In genomic region chr5:53546979-53547472, GRCm38 (mm10) we compare ENCODE assay signal across 10 mouse cellular contexts.
A peak's percentile ranks its signal among the peaks of the same experiment; 100 is the strongest.
DNase-seq lines count a peak whose midpoint lies in the region; ATAC-seq and TF ChIP-seq lines count a peak whose summit lies in the region.
"Had no signal": no experiment of that assay in that cellular context is flagged by ENCODE, and none has a peak within 500 bp of the region (broad histone marks: within the 10 kb centered on the region; RNA-seq: fewer than 3 reads in every experiment).

No protein-coding gene starts in this region.

- no peaks in the 10 kb centered on the region for H3K36me3 ChIP-seq in kidney, adult 2 months (ENCODE audit: control insufficient read depth, insufficient read depth, low read length)
- H3K36me3 ChIP-seq in E14TG2a.4 (ENCODE audit: insufficient read depth, low read length), result peaks cover 9% of the 10 kb centered on the region
- no peaks in the 10 kb centered on the region for H3K36me3 ChIP-seq in lung, postnatal 0 days (ENCODE audit: insufficient read depth, low read length)
- no peaks in the 10 kb centered on the region for H3K36me3 ChIP-seq in hindbrain, embryonic 16.5 days (ENCODE audit: control insufficient read depth, insufficient read depth, low read length)
- no peaks in the 10 kb centered on the region for H3K36me3 ChIP-seq in forebrain, embryonic 15.5 days

- TF ChIP-seq EP300 in lung, postnatal 0 days (IDR thresholded peaks at IDR 0.05), result no peak

- DNase-seq in kidney, adult 2 months, result peak; percentile 29
- no peak for DNase-seq in kidney, adult 8-10 months
- DNase-seq in lung, postnatal 0 days (ENCODE audit: low spot score), result peak; percentile 25
- DNase-seq: cerebellum, adult 11-12 months had no signal

- no peak overlapping the region for H3K4me3 ChIP-seq in kidney, adult 2 months (ENCODE audit: insufficient read depth, low read depth, low read length)
- H3K4me3 ChIP-seq in E14TG2a.4 (replicated peaks; ENCODE audit: low read length), result peak overlapping the region; percentile 45
- peak overlapping the region; percentile 14 for H3K4me3 ChIP-seq in bone marrow macrophage, adult 2 months (ENCODE audit: insufficient read depth, low read length)
- no peak overlapping the region for H3K4me3 ChIP-seq in lung, postnatal 0 days (ENCODE audit: low read depth, low read length)
- H3K4me3 ChIP-seq in hindbrain, embryonic 16.5 days (ENCODE audit: low read length), result no peak overlapping the region
- no peak overlapping the region for H3K4me3 ChIP-seq in forebrain, embryonic 15.5 days

- H3K9ac ChIP-seq in lung, postnatal 0 days (replicated peaks; ENCODE audit: low read depth), result no peak overlapping the region
- H3K9ac ChIP-seq in hindbrain, embryonic 16.5 days (ENCODE audit: low read depth, low read length), result no peak overlapping the region
- no peak overlapping the region for H3K9ac ChIP-seq in forebrain, embryonic 15.5 days (replicated peaks)

- 52% methylated on average over 9 of the region's 9 CpGs for WGBS in kidney, adult 2 months
- WGBS in lung, postnatal 0 days, result 19% methylated on average over 9 of the region's 9 CpGs
- WGBS in hindbrain, embryonic 16.5 days, result 70% methylated on average over 9 of the region's 9 CpGs
- WGBS in forebrain, embryonic 15.5 days, result 49% methylated on average over 9 of the region's 9 CpGs

- H3K4me2 ChIP-seq in lung, postnatal 0 days (replicated peaks; ENCODE audit: low read depth, low read length), result no peak overlapping the region; the same call in 1 of the 2 replicates
- no peak overlapping the region for H3K4me2 ChIP-seq in hindbrain, embryonic 16.5 days (ENCODE audit: low read length)
- H3K4me2 ChIP-seq in forebrain, embryonic 15.5 days (replicated peaks), result no peak overlapping the region
- H3K4me2 ChIP-seq: liver, embryonic 11.5 days had no signal

- H3K27me3 ChIP-seq in kidney, adult 2 months (replicated peaks; ENCODE audit: control insufficient read depth, insufficient read depth, low read length), result no peaks in the 10 kb centered on the region
- no peaks in the 10 kb centered on the region for H3K27me3 ChIP-seq in E14TG2a.4 (ENCODE audit: insufficient read depth, low read length)
- H3K27me3 ChIP-seq in lung, postnatal 0 days (replicated peaks; ENCODE audit: insufficient read depth, low read length), result no peaks in the 10 kb centered on the region
- no peaks in the 10 kb centered on the region for H3K27me3 ChIP-seq in hindbrain, embryonic 16.5 days (replicated peaks; ENCODE audit: control insufficient read depth, insufficient read depth, low read length)
- H3K27me3 ChIP-seq in forebrain, embryonic 15.5 days, result no peaks in the 10 kb centered on the region

- H3K9me3 ChIP-seq in E14TG2a.4 (ENCODE audit: low read length), result peaks cover 16% of the 10 kb centered on the region
- no peaks in the 10 kb centered on the region for H3K9me3 ChIP-seq in lung, postnatal 0 days (ENCODE audit: low read length)
- H3K9me3 ChIP-seq in hindbrain, embryonic 16.5 days (ENCODE audit: control insufficient read depth, low read length), result no peaks in the 10 kb centered on the region
- H3K9me3 ChIP-seq in forebrain, embryonic 15.5 days, result no peaks in the 10 kb centered on the region

- peak; percentile 21; the same call in 1 of the 2 replicates for ATAC-seq in lung, postnatal 0 days
- ATAC-seq in hindbrain, embryonic 16.5 days, result no peak
- no peak for ATAC-seq in inflammation-experienced regulatory T-cells, adult 6 months
- ATAC-seq in forebrain, embryonic 15.5 days (replicated peaks), result no peak

- H3K4me1 ChIP-seq in kidney, adult 2 months (ENCODE audit: control insufficient read depth, insufficient read depth, low read length), result no peaks in the 10 kb centered on the region
- peaks cover 84% of the 10 kb centered on the region for H3K4me1 ChIP-seq in E14TG2a.4 (replicated peaks; ENCODE audit: low read depth, low read length)
- H3K4me1 ChIP-seq in bone marrow macrophage, adult 2 months (ENCODE audit: control insufficient read depth, insufficient read depth, low read length), result peaks cover 62% of the 10 kb centered on the region
- no peaks in the 10 kb centered on the region for H3K4me1 ChIP-seq in lung, postnatal 0 days (ENCODE audit: insufficient read depth, low read depth, low read length)
- no peaks in the 10 kb centered on the region for H3K4me1 ChIP-seq in hindbrain, embryonic 16.5 days (ENCODE audit: control insufficient read depth, insufficient read depth, low read depth, low read length)
- no peaks in the 10 kb centered on the region for H3K4me1 ChIP-seq in forebrain, embryonic 15.5 days

- H3K27ac ChIP-seq in kidney, adult 2 months (ENCODE audit: insufficient read depth, low read depth, low read length), result no peak overlapping the region
- peak overlapping the region; percentile 87 for H3K27ac ChIP-seq in bone marrow macrophage, adult 2 months (ENCODE audit: insufficient read depth, low read depth, low read length)
- H3K27ac ChIP-seq in lung, postnatal 0 days (ENCODE audit: low read length), result no peak overlapping the region
- no peak overlapping the region for H3K27ac ChIP-seq in hindbrain, embryonic 16.5 days (ENCODE audit: low read depth, low read length)
- no peak overlapping the region for H3K27ac ChIP-seq in forebrain, embryonic 15.5 days (replicated peaks)

- no peak for TF ChIP-seq POLR2A in kidney, adult 2 months (IDR thresholded peaks at IDR 0.05; ENCODE audit: low read depth, low read length)
- no peak for TF ChIP-seq POLR2A in bone marrow macrophage, adult 2 months (IDR thresholded peaks at IDR 0.05; ENCODE audit: borderline replicate concordance, low read depth, low read length)

- no peak for TF ChIP-seq CTCF in kidney, adult 2 months (conservative IDR thresholded peaks at IDR 0.05; ENCODE audit: insufficient read depth, insufficient read length, low read depth, low read length)
- TF ChIP-seq CTCF in E14TG2a.4 (conservative IDR thresholded peaks at IDR 0.05; ENCODE audit: low read length), result no peak
- no peak for TF ChIP-seq CTCF in bone marrow macrophage, adult 2 months (IDR thresholded peaks at IDR 0.05; ENCODE audit: low read depth, low read length)
- TF ChIP-seq CTCF in lung, postnatal 0 days (IDR thresholded peaks at IDR 0.05), result no peak

Comparison
In these comparisons a context has a peak if more than half of its experiments do, and no peak if none do; other contexts are left out.
1. DNase-seq: peak in kidney, adult 2 months (single experiment) and lung, postnatal 0 days (single experiment); none in kidney, adult 8-10 months (0 of 2).
2. H3K4me3 ChIP-seq: peak in E14TG2a.4 (single experiment) and bone marrow macrophage, adult 2 months (single experiment); none in kidney, adult 2 months (single experiment), lung, postnatal 0 days (single experiment), hindbrain, embryonic 16.5 days (single experiment) and forebrain, embryonic 15.5 days (single experiment).